Mouse (Mus musculus) adrenal gland, adult 8-10 months (tissue): ENCODE results near the gene Ppp6c. TPM values are rescaled to one million over a fixed set of nuclear protein-coding genes. Genes with fewer than 3 reads are reported as not detected.
"Not testable (repeated sequence)": the region's sequence is repeated elsewhere in the genome, so short reads cannot be mapped to it uniquely, and the experiment has no call there.

Source experiments
- DNase-seq: peaks from one replicate; pipeline ENCODE4 v3.0.0; 2022
- total RNA-seq, 4 experiments: library from RNA; stranded (reverse); gene quantifications; 2 replicates each; pipeline ENCODE4 v1.2.4; 2022

Gene Ppp6c
- total RNA-seq = 10 to 100 TPM; 77.8 to 98.3 (median 95.7) TPM

DNA sequence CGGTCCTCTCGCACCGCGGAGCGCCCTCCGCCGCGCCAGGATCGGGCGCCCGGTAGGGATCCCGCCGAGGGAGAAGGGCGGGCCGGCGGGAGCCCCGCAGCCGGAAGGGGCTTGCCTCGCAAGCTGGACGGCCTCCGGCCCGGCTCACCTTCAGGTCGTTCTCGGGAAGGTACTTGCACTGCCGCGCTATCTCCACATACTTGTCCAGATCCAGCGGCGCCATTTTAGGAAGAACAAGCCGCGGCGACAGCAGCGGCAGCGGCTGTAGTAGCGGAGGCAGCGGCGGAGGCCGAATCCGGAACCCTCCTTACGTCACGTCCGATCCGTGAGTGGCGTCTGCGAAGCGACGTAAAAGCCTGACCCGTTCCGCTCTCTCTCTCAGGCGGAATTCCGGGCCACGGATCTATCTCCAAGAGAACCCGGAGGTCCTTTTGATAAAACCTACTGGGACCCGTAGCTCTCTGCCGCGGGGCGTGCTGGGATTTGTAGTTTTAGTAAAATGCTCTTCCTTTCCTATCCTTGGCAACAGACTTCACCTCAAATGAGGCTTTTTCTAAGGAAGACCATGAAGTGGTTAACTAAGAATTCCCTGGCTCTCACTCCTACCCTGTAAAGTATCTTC, at the start of gene Ppp6c:
Gene Ppp6c (minus strand): TSS at position 433 of the 622 bp plus-strand sequence.
- peak; percentile 95 for DNase-seq

DNA sequence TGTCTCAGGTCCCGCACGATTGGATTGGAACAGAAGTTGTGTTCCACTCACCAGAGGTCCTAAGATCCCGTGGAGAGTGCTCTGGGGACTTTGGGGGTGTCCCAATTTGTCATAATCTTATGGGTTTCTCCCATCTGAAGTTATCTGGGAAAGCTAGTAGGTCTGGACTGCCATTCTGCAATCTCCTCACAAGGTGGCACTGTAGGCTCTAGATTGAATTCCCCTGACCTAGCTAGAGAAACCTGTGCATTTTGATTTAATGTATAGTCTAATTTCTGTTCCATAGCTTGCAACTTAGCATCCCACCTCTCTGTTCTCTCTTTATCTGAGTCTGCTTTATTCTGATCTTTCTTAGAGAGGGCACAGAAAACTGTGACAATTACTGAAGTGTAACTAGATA, 42.1 kb upstream of the Ppp6c start:
- no peak for DNase-seq

DNA sequence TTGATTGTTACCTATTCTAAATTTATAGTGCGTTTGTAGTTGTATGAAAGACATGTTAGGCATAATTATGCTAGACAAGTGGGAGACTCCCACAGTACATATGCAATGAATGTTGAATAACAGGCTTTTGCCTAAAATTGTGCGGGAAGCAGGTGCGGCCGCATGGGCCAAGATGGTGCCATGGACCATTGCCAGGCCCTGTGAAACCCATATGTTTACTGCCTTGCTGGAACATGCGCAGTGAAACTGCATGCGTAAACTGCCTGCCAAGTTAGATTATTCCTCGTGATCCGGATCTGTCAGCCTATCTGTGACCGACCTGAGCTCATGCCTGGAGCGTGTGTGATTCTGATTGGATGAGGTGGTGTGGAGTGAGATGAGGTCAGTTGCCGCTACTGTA, 26.0 kb upstream of the Ppp6c start:
- DNase-seq = not testable (repeated sequence)

DNA sequence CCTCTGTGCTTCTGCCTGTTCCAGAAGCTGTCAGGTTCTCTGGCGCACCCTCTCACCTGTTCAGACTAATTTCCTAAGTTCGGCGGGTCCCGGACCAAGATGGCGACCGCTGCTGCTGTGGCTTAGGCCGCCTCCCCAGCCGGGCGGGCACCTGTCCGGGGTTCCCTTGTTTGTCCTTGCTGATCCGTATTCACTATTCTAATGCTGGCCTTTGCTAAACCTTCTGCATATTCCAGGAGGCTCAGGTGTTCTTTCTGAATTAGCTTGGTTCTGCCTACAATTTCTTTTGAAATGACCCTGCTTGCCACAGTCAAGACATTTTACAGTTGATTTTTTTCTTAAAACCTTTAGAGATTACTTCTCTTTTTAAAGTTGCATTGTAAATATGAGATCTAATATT, 20.6 kb upstream of the Ppp6c start:
- DNase-seq = not testable (repeated sequence)

DNA sequence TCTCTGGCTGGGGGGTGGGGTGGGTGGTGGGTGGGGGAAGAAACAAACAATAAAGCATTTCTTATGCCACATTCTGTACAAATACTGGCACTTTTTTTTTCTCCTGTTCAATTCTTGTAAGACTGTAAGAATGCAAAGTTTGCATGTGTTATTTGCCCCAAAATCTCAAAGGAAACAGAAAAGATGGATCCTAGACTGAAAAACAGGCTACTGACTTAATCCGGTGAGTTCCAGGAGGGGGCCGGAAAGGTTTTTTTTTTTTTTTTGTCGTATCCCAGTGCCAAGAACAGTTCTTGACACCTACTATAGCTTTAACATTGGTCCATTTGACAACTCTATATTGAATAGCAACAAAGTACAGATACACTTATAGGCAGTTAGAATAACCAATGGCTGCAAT, 480 bp upstream of the Ppp6c start:
- DNase-seq = no peak

DNA sequence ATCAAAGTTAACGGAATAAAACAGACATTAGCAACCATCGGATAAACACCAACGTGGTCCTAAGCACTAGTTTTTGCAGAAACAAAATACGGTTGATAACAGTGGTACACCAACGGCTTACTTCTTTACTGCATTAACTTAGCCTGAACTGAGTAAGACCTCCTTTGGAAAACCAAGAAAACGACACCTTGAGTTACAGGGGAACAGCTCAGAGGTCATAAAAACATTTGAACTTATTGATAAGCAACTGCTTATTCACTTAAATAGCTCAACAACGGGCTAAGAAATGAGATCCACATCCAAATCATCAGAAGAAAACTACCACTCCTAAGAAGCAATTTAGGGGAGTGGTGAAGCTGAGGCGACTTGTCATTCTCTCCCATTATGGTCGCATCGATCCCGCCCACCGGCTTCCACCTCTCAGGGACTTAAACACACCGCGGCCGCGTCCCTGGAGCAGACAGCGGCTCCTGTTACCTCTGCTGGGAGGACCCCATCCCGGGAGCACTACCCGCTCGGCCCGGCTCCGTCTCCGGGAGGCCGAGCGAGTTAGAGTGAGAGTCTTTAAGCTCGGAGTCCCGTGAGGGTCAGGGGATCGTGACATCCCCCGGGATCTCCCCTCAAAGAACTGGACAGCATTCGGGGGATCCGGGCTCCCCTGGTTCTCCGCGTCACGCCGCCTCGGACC, 776 bp downstream of the Ppp6c start:
- peak; percentile 40 for DNase-seq

DNA sequence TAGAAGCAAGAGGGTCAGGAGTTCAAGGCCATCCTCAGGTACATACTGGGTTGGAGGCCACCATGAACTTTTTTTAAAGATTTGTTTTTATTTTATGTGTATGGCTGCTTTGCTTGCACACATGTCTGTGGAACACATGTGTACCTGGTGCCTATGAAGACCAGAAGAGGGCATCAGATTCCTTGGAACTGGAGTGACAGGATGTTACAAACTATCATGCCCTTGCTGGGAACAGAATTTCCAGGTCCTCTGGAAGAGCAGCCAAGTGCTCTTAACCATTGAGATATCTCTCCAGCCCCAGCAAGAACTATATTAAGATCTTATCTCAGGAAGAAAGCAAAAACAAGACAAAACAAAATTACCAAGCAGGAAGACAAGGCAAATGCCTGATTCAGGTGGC, 1.6 kb downstream of the Ppp6c start:
- DNase-seq = no peak

DNA sequence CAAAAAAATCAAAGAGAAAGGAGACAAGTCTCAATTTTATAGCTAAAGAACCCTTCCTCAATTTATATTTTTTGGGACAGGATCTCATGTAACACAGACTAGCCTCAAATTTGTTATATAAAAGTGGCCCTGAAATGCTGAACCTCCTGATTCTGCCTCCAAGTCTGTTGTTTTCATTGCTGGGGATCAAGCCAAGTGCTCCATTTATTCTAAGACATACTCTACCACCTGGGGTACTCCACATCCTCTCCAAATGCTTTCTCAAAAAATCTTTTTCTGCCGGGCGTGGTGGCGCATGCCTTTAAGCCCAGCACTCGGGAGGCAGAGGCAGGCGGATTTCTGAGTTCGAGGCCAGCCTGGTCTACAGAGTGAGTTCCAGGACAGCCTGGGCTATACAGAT, 6.2 kb downstream of the Ppp6c start:
- no peak for DNase-seq

DNA sequence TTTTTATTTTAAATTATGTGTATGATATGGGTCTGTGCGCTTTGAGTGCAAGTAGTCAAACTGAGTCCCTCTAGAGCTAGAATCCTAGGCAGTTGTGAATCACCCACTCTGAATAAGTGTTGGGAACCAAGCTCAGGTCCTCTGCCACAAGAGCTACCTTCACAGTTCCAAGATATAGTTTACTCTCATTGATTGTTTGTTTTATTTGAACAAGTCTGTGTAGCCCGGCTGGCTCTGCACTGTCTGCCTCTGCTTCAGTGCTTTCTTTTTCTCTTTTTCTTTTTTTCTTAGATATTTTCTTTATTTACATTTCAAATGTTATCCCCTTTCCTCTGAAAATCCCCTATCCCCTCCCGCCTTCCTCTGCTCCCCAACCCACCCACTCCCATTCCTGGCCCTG, 7.2 kb downstream of the Ppp6c start:
- DNase-seq = no peak

DNA sequence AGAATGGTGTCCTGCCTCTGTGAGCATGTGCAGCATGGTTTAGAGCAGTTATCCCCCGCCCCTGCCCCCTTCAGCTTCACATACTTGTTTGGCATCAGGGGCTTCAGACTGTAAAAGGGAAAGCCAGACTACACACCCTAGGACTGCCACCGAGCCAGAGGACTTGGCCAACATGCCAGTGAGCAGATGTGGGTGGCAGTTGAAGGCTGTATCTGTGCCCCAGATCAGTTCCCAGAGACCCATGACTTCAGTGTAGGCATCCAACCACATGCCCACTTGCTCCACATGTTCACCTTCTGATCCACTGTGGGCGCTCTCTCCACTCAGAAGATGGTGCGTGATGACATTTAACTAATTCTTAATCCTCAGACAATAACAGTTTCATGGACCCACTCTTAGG, 9.1 kb downstream of the Ppp6c start:
- DNase-seq = no peak

DNA sequence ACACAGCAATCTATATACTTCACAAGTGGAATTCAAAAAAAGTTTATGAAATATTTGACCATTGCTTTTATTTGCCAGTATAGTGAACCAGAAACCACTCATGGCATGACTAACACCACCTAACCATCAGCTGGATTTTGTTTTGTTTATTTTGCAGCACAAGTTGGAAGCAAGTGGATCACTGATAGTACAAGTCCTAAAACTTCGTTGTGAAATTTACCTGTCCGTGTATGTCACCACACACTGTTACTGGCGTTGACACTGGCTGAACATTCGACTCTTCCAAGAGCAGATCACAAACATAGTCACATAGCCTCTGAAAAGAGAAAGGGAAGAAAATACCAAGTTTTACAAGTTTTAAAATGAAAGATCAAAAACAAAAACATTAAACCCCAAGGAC, 15.5 kb downstream of the Ppp6c start:
- no peak for DNase-seq

DNA sequence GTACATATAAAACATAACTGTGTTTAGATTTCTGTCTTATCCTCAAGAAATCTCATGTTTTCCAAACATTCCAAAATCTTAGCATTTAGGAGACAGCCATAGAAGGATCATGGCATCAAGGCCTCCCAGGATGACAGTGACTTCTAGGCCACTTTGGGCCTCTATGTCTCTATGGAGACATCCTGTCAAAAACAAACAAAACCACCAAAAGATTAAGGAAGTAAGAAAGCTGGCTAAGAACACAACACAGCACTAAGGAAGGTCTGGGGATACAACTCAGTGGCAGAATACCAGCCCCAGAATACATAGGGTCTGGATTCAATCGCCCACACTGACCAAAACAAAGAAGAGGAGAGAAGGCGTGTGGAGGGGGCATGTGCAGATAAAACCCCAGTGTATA, 22.9 kb downstream of the Ppp6c start:
- no peak for DNase-seq

DNA sequence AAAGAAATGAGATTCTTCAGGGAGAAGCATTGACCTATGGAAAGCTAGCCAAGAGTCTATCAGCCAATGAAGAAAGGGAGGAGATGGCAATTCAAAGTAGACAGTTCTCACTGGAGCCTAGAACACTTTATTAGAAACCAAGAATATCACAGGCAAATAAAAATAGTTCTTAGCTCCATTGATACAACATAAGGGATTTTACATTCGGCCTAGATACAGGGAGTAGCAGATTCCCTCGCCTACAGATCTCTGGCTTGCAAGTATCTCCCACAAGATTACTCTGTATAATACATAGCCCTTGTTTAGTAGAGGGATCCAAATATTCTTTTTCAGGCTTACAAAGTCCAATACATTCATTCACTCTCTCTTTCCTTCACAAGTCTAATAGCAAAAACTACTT, 31.4 kb downstream of the Ppp6c start:
- no peak for DNase-seq

DNA sequence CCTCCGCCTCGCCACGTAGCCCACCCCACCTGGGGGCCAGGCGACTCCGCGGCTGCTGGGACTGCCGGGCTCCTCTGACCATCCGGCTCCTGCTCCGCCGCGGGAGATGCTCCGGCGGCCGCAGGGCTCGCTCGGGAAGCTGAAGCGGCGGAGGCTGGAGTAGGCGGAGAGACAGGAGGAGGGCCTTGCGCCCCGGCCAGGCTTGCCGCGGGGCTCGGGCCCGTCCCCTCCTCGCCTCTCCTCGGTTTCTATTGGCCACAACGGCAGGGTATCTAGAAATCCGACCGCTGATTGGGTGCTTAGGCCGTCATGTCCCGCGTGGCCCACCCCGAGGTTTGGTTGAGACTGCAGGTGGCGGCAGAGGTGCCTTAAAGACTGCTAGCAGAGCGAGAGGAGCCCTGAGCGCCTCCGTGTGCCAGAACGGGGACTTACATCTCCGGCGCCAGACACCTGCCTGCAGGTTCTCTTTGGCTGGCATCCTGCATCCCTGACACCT, 35.6 kb downstream of the Ppp6c start, which contains the start of gene Scai:
Gene Scai (minus strand): TSS at position 174 of the 496 bp plus-strand sequence.
- DNase-seq = peak; percentile 99

DNA sequence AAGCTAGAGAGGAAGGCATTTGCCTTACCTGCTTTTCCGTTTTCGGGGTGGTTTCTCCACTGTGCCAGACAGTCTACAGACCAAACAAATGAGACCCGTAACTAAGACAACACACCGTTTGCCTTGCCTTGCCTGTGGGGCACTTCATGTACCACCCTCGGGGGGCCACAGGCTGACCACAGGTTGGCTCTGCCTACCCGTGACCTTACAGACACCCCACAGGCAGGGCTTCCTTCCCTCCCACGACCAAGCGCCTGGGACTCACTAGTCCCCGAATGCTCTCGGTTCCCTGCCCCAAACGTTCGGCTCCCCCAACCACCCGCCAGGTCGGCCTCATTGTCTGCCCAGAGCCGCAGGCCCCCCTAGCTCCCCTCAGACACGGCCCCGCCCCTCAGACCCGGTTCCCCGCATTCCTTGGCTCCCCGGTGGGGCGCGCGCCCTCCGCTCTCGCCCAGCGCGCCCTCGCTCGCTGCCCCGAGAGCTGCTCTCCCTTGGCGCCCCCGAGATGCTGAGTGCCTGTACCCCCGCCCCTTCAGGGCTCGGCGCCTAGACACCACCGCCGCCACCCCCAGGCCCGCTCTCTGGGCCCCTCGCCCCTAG, 36.2 kb downstream of the Ppp6c start:
- DNase-seq = no peak

DNA sequence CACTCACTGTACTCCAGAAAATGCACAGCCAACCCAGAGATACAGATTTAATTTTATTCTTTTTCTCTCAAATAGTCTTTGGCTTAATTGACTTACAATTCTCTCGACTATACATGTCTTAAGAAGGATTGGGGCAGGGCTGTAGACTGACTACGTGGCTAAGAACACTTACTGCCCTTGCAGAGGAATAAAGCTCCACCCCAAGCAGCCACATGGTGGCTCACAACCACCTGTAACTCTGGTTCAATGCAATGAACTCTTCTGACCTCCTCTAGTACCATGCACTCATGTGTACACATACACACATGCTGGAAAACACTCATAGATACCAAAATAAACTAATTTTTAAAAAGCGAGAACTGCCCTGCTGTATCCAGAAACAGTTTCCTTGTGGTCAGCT, 40.3 kb downstream of the Ppp6c start:
- DNase-seq = no peak

DNA sequence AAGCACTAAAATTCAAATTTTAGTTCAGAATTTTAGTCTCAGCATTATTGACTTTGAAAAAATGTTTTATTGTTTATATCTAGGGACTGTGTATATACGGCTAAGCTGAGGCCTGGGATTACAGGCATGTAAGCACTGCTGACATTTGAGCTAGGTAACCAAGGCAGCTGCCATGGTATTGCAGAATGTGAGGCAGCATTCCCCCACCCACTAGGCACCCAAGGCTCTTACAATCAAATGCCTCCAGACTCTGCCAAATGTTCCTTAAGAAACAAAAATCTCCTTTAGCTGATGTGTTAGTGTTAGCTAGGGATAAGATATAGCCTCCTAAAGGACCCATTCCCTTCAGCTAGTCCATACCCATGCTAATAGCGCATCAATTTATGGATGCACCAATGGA, 42.7 kb downstream of the Ppp6c start:
- DNase-seq = no peak

DNA sequence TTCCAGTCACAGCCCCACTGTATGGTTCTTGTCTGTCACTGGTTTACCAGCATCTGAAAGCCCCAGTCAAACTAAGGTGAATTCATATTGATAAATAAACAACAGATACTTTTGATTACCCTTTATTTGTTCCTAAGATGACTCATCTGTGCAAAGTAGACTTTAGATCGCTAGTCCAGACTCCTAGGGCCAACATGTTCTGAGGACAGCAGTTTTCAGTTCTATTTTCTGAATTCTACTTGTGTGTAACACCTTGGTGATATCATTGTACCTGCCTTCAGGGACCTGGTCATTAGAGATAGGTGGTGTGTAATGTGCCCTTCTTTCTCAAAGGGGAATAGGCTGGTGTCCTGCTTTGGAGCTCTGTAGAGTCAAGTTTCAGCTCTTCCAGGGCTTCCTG, 65.3 kb downstream of the Ppp6c start:
- no peak for DNase-seq

DNA sequence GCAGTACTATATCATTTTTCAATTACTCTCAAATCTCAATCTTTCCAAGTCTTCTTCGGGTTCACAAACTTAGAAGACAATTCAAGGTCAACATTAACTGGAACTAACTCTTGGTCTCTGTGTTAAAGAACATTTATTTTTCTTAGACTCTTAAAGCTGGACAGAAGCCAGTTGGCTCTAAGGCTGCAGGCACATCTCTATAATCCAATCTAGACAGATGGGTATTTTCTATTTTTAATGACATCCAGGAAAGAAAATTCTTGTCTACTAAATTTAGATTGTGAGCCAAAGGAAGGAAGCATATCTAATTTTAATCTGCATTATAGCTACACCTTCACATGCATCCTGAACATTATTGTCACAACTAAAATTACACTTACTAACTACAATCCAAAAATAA, 68.3 kb downstream of the Ppp6c start:
- DNase-seq = no peak

DNA sequence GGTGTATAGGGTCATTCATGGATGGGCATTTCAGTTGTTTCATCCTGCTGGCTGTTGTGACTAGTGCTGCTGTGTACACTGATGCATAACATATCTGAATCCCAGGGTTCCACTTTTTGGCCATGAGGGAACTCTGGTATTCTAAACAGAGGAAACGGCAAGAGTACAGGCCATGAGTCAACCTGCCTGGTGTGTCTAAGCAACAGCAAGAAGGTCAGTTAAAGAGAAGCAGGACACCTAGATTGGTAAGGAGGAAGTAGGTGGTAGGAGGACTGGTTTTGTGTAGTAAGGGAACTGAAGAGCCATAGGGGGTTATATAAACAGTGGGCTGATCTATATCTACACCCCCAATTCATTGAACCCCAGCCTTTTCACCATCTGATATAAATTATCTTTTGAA, 69.4 kb downstream of the Ppp6c start:
- no peak for DNase-seq

DNA sequence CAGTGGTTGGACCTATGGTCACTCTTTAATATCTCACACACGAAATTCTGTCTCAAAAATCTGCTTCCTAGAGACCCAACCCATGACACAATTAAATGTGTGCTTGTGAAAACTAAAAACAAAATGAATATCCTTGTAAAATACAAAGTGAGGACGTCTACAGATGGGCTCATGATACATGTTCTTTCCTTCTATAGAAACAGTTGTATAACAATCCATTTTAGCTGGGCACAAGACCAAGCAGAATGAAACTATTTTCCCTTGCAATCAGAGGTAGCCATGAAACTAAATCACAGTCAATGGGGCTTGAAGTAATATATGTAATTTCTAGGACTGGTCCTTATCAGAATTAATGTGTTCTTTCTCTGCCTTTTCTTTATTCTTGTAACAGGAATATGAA, 75.3 kb downstream of the Ppp6c start:
- DNase-seq = no peak

DNA sequence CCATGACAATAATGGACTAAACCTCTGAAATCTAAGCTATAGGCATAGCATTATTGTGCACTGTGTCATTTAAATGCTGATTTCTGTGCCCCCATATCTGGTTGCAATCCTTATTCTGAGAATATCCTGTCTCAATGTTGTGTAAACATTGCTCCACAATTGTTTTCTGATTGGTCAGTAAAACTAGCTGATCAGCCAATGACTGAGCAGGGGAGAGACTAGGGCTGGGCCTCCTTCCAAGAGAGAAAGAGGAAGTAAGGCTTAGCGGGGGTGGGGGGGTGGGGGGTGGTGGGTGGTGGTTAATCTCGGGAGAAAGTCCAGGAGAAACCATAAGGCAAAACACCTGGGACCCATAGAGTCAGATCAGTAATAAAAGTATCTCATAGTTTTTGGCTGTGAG, 78.2 kb downstream of the Ppp6c start:
- DNase-seq = no peak

DNA sequence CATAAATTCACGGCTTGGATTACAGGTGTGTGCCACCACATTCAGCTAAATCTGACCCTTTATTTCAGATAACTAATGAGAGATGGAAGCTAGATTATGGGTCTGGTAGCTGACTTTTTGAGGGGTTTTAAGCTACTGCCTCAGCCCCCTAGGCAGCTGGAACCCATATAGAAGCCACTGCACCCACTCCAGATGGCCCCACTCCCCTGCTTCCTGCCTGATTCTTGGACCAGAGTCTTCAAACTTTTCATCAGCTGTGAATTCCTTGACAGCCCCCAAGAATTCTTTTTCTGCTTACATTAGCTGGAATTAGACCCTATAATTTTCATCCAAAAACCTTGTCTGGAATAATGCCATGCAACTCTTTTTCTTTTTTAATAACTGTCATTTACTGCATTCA, 79.8 kb downstream of the Ppp6c start:
- DNase-seq = no peak
